Mouse (Mus musculus) midbrain, embryonic 15.5 days (tissue): Measurements from ENCODE around the gene Helz. TPM values are rescaled to one million over a fixed set of nuclear protein-coding genes. Genes with fewer than 3 reads are reported as not detected.

Source experiments
- ATAC-seq: fragments of 200-750 bp; cut with Nextera tagmentation; replicated peaks from 2 replicates; pipeline ENCODE4 v1.8.0; 2017; ENCODE audit warnings: moderate TSS enrichment
- H3K27ac ChIP-seq: fragments of 300-500 bp; sonication (generic); 2 replicates; pipeline ENCODE4 v1.5.1; 2015; ENCODE audit warnings: mild to moderate bottlenecking, inconsistent platforms
- H3K27me3 ChIP-seq: fragments of 300-500 bp; sonication (generic); replicated peaks from 2 replicates; pipeline ENCODE4 v1.6.1; 2015; ENCODE audit warnings: inconsistent platforms
- H3K36me3 ChIP-seq: fragments of 300-500 bp; sonication (generic); replicated peaks from 2 replicates; pipeline ENCODE4 v1.6.1; 2015; ENCODE audit warnings: inconsistent platforms
- H3K4me1 ChIP-seq: fragments of 300-500 bp; sonication (generic); 2 replicates; pipeline ENCODE4 v1.6.1; 2015; ENCODE audit warnings: inconsistent platforms
- H3K4me2 ChIP-seq: fragments of 300-500 bp; sonication (generic); 2 replicates; pipeline ENCODE4 v1.6.1; 2015; ENCODE audit warnings: inconsistent platforms, mild to moderate bottlenecking, moderate library complexity
- H3K4me3 ChIP-seq: fragments of 300-500 bp; sonication (generic); 2 replicates; pipeline ENCODE4 v1.5.1; 2015; ENCODE audit warnings: mild to moderate bottlenecking, inconsistent platforms
- H3K9ac ChIP-seq: fragments of 300-500 bp; sonication (generic); 2 replicates; pipeline ENCODE4 v1.6.1; 2015; ENCODE audit warnings: mild to moderate bottlenecking, inconsistent platforms
- H3K9me3 ChIP-seq: fragments of 300-500 bp; sonication (generic); 2 replicates; pipeline ENCODE4 v1.6.1; 2016; ENCODE audit warnings: inconsistent platforms
- WGBS: fragments of 180-500 bp; shearing (Covaris S2); methylation state at CpG from one replicate; pipeline ENCODE4 v1.1.7; 2015; ENCODE audit warnings: mixed read lengths; 5-methylcytosine and 5-hydroxymethylcytosine counted together
- polyA plus RNA-seq: library from polyadenylated mRNA; unstranded; fragments of >200 nt; fragmentation: Nextera tagmentation; extraction: Ambion mirVana; gene quantifications from 2 replicates; pipeline ENCODE4 v1.2.1, GENCODE M21; 2015

The Helz gene
- polyA plus RNA-seq, 1 experiment from 2014 or later: 17.3 TPM

DNA sequence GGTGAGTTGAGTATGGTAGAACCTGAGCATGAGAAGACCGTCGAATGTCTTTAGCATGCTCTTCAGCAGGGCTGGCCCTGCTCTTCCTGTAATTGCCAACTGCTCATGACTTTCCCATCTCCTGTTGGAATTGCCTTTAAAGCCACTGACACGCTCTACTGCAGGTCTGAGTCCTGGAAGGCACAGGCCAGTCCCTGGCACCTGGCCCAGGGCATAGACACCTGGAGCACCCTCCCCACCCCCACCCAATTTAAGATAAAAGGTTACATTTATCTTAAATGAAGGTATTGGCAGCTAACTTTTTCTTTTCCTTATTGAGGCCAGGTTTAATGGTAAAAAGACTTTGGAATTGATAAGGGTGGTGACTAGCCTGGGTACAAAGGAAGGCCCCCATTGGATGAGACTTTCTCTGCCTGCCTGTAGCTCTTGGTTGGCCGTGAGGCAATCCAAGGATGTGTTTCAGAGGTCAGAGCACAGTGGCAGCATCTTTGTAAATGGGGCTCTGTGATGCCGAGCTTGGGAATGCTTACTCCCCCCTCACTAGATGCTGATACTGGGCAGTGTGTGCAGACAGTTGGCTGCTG, 85.9 kb downstream of the Helz start:
- no peak overlapping the region for H3K4me2 ChIP-seq
- H3K9ac ChIP-seq: no peak overlapping the region
- H3K36me3 ChIP-seq: peaks cover 24% of the 10 kb centered on the region; the same call in 1 of the 2 replicates
- H3K9me3 ChIP-seq: no peaks in the 10 kb centered on the region
- H3K4me1 ChIP-seq: 0 out of 2 replicates have a peak, but pooled peaks cover 2% of the 10 kb centered on the region
- H3K4me3 ChIP-seq: no peak overlapping the region
- H3K27ac ChIP-seq: no peak overlapping the region
- no peaks in the 10 kb centered on the region for H3K27me3 ChIP-seq
- WGBS: 87% methylated on average over 5 of the region's 5 CpGs
- ATAC-seq: no peak

DNA sequence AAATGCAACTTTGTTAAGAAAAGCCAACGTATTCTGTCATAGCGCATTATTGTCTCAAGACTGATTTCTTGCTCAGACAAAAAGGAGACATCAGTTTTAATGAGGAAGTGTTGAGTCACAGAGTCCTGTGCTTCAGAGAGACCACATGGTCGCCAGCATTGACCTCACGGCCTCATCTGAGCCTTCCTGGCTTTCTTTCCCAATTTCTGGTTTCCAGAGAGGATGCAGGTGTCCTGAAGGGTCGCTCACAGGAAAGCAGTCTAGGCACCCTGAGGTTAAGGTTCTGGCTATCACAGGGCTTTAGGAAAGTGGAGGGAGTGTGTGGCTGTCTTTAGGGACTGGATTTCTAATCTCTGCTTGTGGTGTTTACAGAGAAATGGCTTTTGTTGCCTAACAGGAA, 90.4 kb downstream of the Helz start:
- ATAC-seq: no peak
- H3K36me3 ChIP-seq: peaks cover 25% of the 10 kb centered on the region; the same call in 1 of the 2 replicates
- 89% methylated on average over 5 of the region's 5 CpGs for WGBS

GRCm38 (mm10) chr11:107639657-107640056, 91.9 kb downstream of the Helz start:
- Histone ChIP-seq H3K4me2 (no peak overlapping the region), H3K27ac (no peak overlapping the region), H3K27me3 (no peaks in the 10 kb centered on the region), H3K36me3 (peaks cover 21% of the 10 kb centered on the region; the same call in 1 of the 2 replicates), H3K4me1 (no peaks in the 10 kb centered on the region), H3K4me3 (no peak overlapping the region), H3K9me3 (no peaks in the 10 kb centered on the region), H3K9ac (no peak overlapping the region)
- WGBS: 95% methylated on average over 2 of the region's 2 CpGs
- no peak for ATAC-seq

More for the DNA sequence above, 90.4 kb downstream of the Helz start:
- Histone ChIP-seq H3K27ac (no peak overlapping the region), H3K4me1 (no peaks in the 10 kb centered on the region), H3K27me3 (no peaks in the 10 kb centered on the region), H3K4me2 (no peak overlapping the region), H3K4me3 (no peak overlapping the region), H3K9me3 (no peaks in the 10 kb centered on the region), H3K9ac (no peak overlapping the region)

GRCm38 (mm10) chr11:107644461-107644860, 96.7 kb downstream of the Helz start:
- Histone ChIP-seq H3K27me3 (no peaks in the 10 kb centered on the region), H3K36me3 (peaks cover 3% of the 10 kb centered on the region; the same call in 1 of the 2 replicates), H3K4me2 (no peak overlapping the region), H3K27ac (no peak overlapping the region), H3K9ac (no peak overlapping the region), H3K4me3 (no peak overlapping the region), H3K4me1 (no peaks in the 10 kb centered on the region), H3K9me3 (no peaks in the 10 kb centered on the region)
- WGBS: 92% methylated on average over 4 of the region's 4 CpGs
- ATAC-seq: no peak

DNA sequence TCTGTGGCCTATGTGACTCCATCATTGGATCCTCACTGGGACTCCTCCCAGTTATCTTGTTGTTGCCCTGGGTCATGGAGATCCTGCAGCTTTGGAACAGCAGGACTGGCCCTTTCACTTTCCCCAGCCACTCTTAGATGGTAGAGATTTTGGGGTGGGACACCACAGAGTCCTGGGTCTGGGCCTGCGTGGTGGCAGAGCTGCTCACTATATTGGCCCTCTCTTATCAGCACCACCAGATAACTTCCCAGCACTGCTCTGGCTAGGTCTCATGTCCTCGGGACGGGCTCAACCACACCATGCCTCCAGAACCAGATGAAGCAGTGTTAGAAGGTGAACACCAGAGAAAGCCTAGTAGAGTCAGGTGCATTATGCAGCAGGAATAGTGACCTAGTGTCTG, 99.6 kb downstream of the Helz start:
- Histone ChIP-seq H3K9ac (no peak overlapping the region), H3K4me2 (no peak overlapping the region), H3K27ac (no peak overlapping the region), H3K36me3 (peaks cover 6% of the 10 kb centered on the region; the same call in 1 of the 2 replicates), H3K27me3 (no peaks in the 10 kb centered on the region), H3K9me3 (no peaks in the 10 kb centered on the region), H3K4me3 (no peak overlapping the region), H3K4me1 (peaks cover 6% of the 10 kb centered on the region; the same call in 1 of the 2 replicates)
- ATAC-seq: no peak
- WGBS: 100% methylated on average over 3 of the region's 3 CpGs

GRCm38 (mm10) chr11:107648668-107649067, 100.9 kb downstream of the Helz start:
- no peak for ATAC-seq
- H3K4me2 ChIP-seq: no peak overlapping the region
- 83% methylated on average over 4 of the region's 4 CpGs for WGBS
- no peak overlapping the region for H3K4me3 ChIP-seq
- no peaks in the 10 kb centered on the region for H3K9me3 ChIP-seq
- H3K36me3 ChIP-seq: peaks cover 6% of the 10 kb centered on the region; the same call in 1 of the 2 replicates
- no peak overlapping the region for H3K9ac ChIP-seq
- peaks cover 6% of the 10 kb centered on the region; the same call in 1 of the 2 replicates for H3K4me1 ChIP-seq
- no peaks in the 10 kb centered on the region for H3K27me3 ChIP-seq
- H3K27ac ChIP-seq: no peak overlapping the region

GRCm38 (mm10) chr11:107649458-107649857, 101.7 kb downstream of the Helz start:
- Histone ChIP-seq H3K4me3 (no peak overlapping the region), H3K36me3 (peaks cover 6% of the 10 kb centered on the region; the same call in 1 of the 2 replicates), H3K4me2 (no peak overlapping the region), H3K4me1 (peaks cover 6% of the 10 kb centered on the region; the same call in 1 of the 2 replicates), H3K27me3 (no peaks in the 10 kb centered on the region), H3K9me3 (no peaks in the 10 kb centered on the region), H3K9ac (no peak overlapping the region), H3K27ac (no peak overlapping the region)
- WGBS: 95% methylated on average over 14 of the region's 14 CpGs
- no peak for ATAC-seq

DNA sequence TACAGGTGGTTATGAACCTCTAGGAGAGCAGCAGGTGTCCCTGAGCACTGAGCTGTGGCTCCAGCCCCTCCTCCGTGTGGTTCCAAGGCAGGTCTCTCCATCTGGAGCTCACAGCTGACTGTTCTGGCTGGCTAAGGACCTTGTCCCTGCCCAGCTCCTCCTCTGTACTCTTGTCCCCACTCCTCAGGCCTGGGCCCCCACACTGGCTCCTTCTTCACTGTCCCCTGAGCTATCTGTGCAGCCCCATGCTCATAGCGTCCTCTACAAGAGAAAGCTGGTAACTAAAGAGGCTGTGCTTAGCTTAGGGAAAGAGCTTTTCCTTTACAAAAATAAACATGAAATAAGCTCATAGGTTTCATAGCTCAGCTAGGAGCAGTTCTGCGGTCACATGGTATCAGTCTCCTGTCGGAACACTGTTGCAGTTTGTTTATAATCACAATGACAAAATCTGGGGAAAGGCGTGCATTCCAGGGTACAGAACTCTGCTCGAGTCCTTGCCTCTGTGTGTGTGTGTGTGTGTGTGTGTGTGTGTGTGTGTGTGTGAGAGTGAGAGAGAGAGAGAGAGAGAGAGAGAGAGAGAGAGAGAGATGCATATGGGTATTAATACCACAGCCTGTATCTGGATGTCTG, 102.8 kb downstream of the Helz start:
- H3K9ac ChIP-seq: no peak overlapping the region
- no peaks in the 10 kb centered on the region for H3K9me3 ChIP-seq
- H3K4me1 ChIP-seq: peaks cover 6% of the 10 kb centered on the region; the same call in 1 of the 2 replicates
- H3K27ac ChIP-seq: no peak overlapping the region
- peaks cover 6% of the 10 kb centered on the region; the same call in 1 of the 2 replicates for H3K36me3 ChIP-seq
- no peak for ATAC-seq
- no peak overlapping the region for H3K4me3 ChIP-seq
- no peak overlapping the region for H3K4me2 ChIP-seq
- H3K27me3 ChIP-seq: no peaks in the 10 kb centered on the region
- WGBS: 79% methylated on average over 6 of the region's 6 CpGs

DNA sequence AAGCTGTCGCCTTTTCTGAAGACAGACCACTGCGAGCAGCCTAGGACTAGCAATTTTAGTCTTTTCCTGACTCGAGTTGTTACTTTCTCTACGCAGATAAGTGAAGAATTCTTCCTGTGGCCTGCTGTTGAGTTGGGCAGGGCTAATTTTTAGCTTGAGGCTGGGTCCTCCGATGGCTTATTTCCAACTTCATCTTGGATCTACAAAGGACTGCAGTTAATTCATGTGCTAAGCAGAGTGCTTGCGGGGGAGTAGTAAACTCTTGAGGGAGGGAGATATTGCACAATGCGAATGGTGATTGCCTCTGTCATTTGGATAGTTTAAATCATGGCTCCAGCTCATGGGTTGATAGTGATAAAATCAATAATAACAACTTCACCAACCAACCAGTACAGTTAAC, 103.7 kb downstream of the Helz start:
- H3K4me3 ChIP-seq: no peak overlapping the region
- no peak overlapping the region for H3K9ac ChIP-seq
- H3K36me3 ChIP-seq: peaks cover 6% of the 10 kb centered on the region; the same call in 1 of the 2 replicates
- H3K4me2 ChIP-seq: no peak overlapping the region
- no peak overlapping the region for H3K27ac ChIP-seq
- H3K27me3 ChIP-seq: no peaks in the 10 kb centered on the region
- 64% methylated on average over 7 of the region's 7 CpGs for WGBS
- H3K4me1 ChIP-seq: peaks cover 6% of the 10 kb centered on the region; the same call in 1 of the 2 replicates
- no peak for ATAC-seq
- no peaks in the 10 kb centered on the region for H3K9me3 ChIP-seq

GRCm38 (mm10) chr11:107652137-107652536, 104.4 kb downstream of the Helz start:
- H3K27me3 ChIP-seq: no peaks in the 10 kb centered on the region
- H3K36me3 ChIP-seq: peaks cover 6% of the 10 kb centered on the region; the same call in 1 of the 2 replicates
- no peak overlapping the region for H3K4me3 ChIP-seq
- ATAC-seq: no peak
- H3K9me3 ChIP-seq: no peaks in the 10 kb centered on the region
- no peak overlapping the region for H3K27ac ChIP-seq
- WGBS: 68% methylated on average over 8 of the region's 8 CpGs
- no peak overlapping the region for H3K4me2 ChIP-seq
- peaks cover 6% of the 10 kb centered on the region; the same call in 1 of the 2 replicates for H3K4me1 ChIP-seq
- H3K9ac ChIP-seq: no peak overlapping the region

GRCm38 (mm10) chr11:107655538-107655937, 107.8 kb downstream of the Helz start:
- no peaks in the 10 kb centered on the region for H3K27me3 ChIP-seq
- peaks cover 6% of the 10 kb centered on the region; the same call in 1 of the 2 replicates for H3K4me1 ChIP-seq
- WGBS: 91% methylated on average over 4 of the region's 4 CpGs

DNA sequence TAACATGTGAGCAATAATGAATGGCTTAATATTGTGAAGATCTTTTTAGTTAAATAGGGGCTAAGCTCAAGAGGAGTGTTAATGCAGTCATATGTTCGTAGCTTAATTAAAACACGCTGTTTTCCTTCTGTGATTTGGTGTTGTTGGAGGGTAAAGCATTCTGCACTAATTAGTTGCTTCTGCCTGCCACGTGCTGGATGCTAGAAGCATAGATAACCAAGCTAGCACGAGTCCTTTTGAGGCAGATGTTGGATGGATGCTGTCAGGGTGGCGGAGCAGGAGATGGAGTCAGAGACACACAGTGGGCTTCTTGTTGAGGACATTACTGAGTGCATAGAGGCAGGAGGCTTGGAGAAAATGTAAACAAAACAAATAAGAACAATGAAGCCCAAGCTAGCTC, 109.4 kb downstream of the Helz start:
- no peaks in the 10 kb centered on the region for H3K4me1 ChIP-seq

More at GRCm38 (mm10) chr11:107655538-107655937, 107.8 kb downstream of the Helz start:
- no peak overlapping the region for H3K4me2 ChIP-seq
- no peak overlapping the region for H3K27ac ChIP-seq
- H3K9me3 ChIP-seq: no peaks in the 10 kb centered on the region
- no peak overlapping the region for H3K4me3 ChIP-seq
- H3K9ac ChIP-seq: no peak overlapping the region
- 0 out of 2 replicates have a peak, but pooled peaks cover under 1% of the 10 kb centered on the region for H3K36me3 ChIP-seq
- no peak for ATAC-seq

More for the DNA sequence above, 109.4 kb downstream of the Helz start:
- no peak for ATAC-seq
- no peaks in the 10 kb centered on the region for H3K27me3 ChIP-seq
- H3K36me3 ChIP-seq: no peaks in the 10 kb centered on the region; the same call in 1 of the 2 replicates
- H3K4me2 ChIP-seq: no peak overlapping the region
- WGBS: 83% methylated on average over 5 of the region's 5 CpGs
- H3K4me3 ChIP-seq: no peak overlapping the region
- no peak overlapping the region for H3K9ac ChIP-seq
- H3K9me3 ChIP-seq: no peaks in the 10 kb centered on the region
- H3K27ac ChIP-seq: 0 out of 2 replicates have a peak overlapping the region, but pooled peaks have one; percentile 4
